Mouse (Mus musculus): ENCODE data around the gene Tmem38a.

GRCm38 (mm10) chr8:72549314-72549892 is 22.5 kb upstream of the Tmem38a start:
- TF ChIP-seq CTCF (IDR thresholded peaks at IDR 0.05; ENCODE audit: borderline replicate concordance, insufficient read depth, low read depth, low read length) = no peak
- TF ChIP-seq POLR2A (IDR thresholded peaks at IDR 0.05; ENCODE audit: borderline replicate concordance, insufficient read depth, low read length) = no peak

All from cerebellum, adult 2 months (tissue).